Mouse (Mus musculus): ENCODE results near the gene Ptchd4. TPM values are rescaled to one million over a fixed set of nuclear protein-coding genes. Genes with fewer than 3 reads are reported as not detected.

Ptchd4 gene
- polyA plus RNA-seq, 1 experiment from 2014 or later: 0.83 TPM

DNA sequence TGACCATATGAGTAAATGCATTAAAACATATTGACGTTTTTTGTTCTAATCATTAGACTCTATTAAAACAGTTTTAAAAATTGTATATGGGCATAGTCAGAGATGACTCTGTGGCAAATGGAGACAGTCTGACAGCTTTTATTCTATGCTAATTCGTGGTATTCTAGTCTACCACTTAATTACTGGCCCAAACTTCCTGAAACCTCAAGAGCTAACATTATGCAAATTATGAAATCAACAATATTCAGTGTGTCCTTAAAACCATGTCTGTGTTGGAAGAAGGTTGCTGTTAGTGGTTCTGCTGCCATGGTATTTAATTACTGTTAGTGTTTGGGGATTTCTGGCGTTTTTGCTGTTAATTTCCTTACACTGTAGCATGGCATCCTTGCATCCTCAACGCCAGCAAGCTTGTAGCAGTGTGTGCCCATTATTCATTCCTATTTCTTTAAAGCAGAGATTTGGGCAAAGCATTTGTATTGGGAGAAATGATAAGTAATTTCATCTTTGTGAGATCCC, 12.6 kb upstream of the Ptchd4 start:
- DNase-seq (ENCODE audit: low spot score) (no peak), ATAC-seq (replicated peaks; ENCODE audit: insufficient number of reproducible peaks, low FRiP score, low TSS enrichment, low read depth) (no peak)
- Histone ChIP-seq H3K36me3 (replicated peaks; ENCODE audit: control insufficient read depth, insufficient read depth, low read depth, low read length) (no peaks in the 10 kb centered on the region), H3K4me1 (ENCODE audit: control insufficient read depth, insufficient read depth, low read length) (no peaks in the 10 kb centered on the region), H3K9me3 (replicated peaks; ENCODE audit: control insufficient read depth, low read length) (no peaks in the 10 kb centered on the region), H3K4me3 (ENCODE audit: low read depth, low read length) (no peak overlapping the region), H3K9ac (replicated peaks; ENCODE audit: low read length) (no peak overlapping the region), H3K27ac (replicated peaks; ENCODE audit: low read depth, low read length) (no peak overlapping the region), H3K27me3 (ENCODE audit: control insufficient read depth, insufficient read depth, low read length) (no peaks in the 10 kb centered on the region), H3K4me2 (ENCODE audit: low read depth, low read length) (no peak overlapping the region)
- WGBS: 65% methylated on average over 4 of the region's 4 CpGs

GRCm38 (mm10) chr17:42304262-42304661, 11.5 kb upstream of the Ptchd4 start:
- H3K4me1 ChIP-seq (ENCODE audit: control insufficient read depth, insufficient read depth, low read length): no peaks in the 10 kb centered on the region
- no peaks in the 10 kb centered on the region for H3K36me3 ChIP-seq (replicated peaks; ENCODE audit: control insufficient read depth, insufficient read depth, low read depth, low read length)
- no peak overlapping the region for H3K9ac ChIP-seq (replicated peaks; ENCODE audit: low read length)
- WGBS: 65% methylated on average over 4 of the region's 4 CpGs
- no peak overlapping the region for H3K4me3 ChIP-seq (ENCODE audit: low read depth, low read length)
- no peaks in the 10 kb centered on the region for H3K9me3 ChIP-seq (replicated peaks; ENCODE audit: control insufficient read depth, low read length)
- ATAC-seq (replicated peaks; ENCODE audit: insufficient number of reproducible peaks, low FRiP score, low TSS enrichment, low read depth) (no peak), DNase-seq (ENCODE audit: low spot score) (no peak)
- H3K4me2 ChIP-seq (ENCODE audit: low read depth, low read length): no peak overlapping the region
- no peak overlapping the region for H3K27ac ChIP-seq (replicated peaks; ENCODE audit: low read depth, low read length)
- no peaks in the 10 kb centered on the region for H3K27me3 ChIP-seq (ENCODE audit: control insufficient read depth, insufficient read depth, low read length)

GRCm38 (mm10) chr17:42307001-42307400, 8.7 kb upstream of the Ptchd4 start:
- Histone ChIP-seq H3K36me3 (replicated peaks; ENCODE audit: control insufficient read depth, insufficient read depth, low read depth, low read length) (no peaks in the 10 kb centered on the region), H3K4me1 (ENCODE audit: control insufficient read depth, insufficient read depth, low read length) (no peaks in the 10 kb centered on the region), H3K4me2 (ENCODE audit: low read depth, low read length) (no peak overlapping the region), H3K27me3 (ENCODE audit: control insufficient read depth, insufficient read depth, low read length) (no peaks in the 10 kb centered on the region), H3K27ac (replicated peaks; ENCODE audit: low read depth, low read length) (no peak overlapping the region), H3K9ac (replicated peaks; ENCODE audit: low read length) (no peak overlapping the region), H3K9me3 (replicated peaks; ENCODE audit: control insufficient read depth, low read length) (no peaks in the 10 kb centered on the region), H3K4me3 (ENCODE audit: low read depth, low read length) (no peak overlapping the region)
- WGBS: 83% methylated on average over 1 of the region's 1 CpGs
- no peak for DNase-seq (ENCODE audit: low spot score)
- no peak for ATAC-seq (replicated peaks; ENCODE audit: insufficient number of reproducible peaks, low FRiP score, low TSS enrichment, low read depth)

DNA sequence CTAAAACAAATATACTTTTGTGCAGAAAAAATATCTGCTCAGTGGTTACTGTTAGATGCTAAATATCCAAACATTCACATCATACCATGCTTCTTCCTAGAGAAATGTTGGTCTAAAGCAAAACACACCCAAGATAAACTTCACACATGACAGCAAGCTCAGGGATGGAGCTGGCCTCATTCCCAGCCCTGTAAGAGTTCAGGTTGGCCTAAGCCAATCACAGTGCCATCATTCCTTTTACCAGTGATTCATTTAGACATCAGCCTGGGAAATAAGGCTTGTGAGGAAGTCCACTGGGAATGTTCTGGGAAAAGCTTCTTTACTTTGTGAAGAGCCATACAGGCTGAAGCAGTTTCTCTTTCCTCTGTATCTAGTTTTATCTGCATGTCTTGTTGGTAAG, 5.6 kb upstream of the Ptchd4 start:
- DNase-seq (ENCODE audit: low spot score) (no peak), ATAC-seq (replicated peaks; ENCODE audit: insufficient number of reproducible peaks, low FRiP score, low TSS enrichment, low read depth) (no peak)

DNA sequence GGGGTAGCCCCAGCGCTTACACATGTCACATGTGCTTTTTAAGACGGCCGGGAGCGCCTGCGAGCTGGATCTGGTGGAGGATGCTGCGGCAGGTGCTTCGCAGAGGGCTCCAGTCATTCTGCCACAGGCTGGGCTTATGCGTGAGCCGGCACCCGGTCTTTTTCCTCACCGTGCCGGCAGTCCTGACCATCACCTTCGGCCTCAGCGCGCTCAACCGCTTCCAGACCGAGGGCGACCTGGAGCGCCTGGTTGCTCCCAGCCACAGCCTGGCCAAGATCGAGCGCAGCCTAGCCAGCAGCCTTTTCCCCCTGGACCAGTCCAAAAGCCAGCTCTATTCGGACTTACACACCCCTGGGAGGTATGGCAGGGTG, 850 bp downstream of the Ptchd4 start:
- H3K4me1 ChIP-seq (ENCODE audit: control insufficient read depth, insufficient read depth, low read length): peaks cover 2% of the 10 kb centered on the region
- peak overlapping the region; percentile 95 for H3K4me2 ChIP-seq (ENCODE audit: low read depth, low read length)
- no peaks in the 10 kb centered on the region for H3K36me3 ChIP-seq (replicated peaks; ENCODE audit: control insufficient read depth, insufficient read depth, low read depth, low read length)
- H3K4me3 ChIP-seq (ENCODE audit: low read depth, low read length): peak overlapping the region; percentile 56
- 1% methylated on average over 22 of the region's 22 CpGs for WGBS
- H3K27ac ChIP-seq (replicated peaks; ENCODE audit: low read depth, low read length): no peak overlapping the region
- no peaks in the 10 kb centered on the region for H3K9me3 ChIP-seq (replicated peaks; ENCODE audit: control insufficient read depth, low read length)
- peaks cover 3% of the 10 kb centered on the region; the same call in 1 of the 2 replicates for H3K27me3 ChIP-seq (ENCODE audit: control insufficient read depth, insufficient read depth, low read length)
- DNase-seq (ENCODE audit: low spot score): peak; percentile 40
- peak; percentile 69 for ATAC-seq (replicated peaks; ENCODE audit: insufficient number of reproducible peaks, low FRiP score, low TSS enrichment, low read depth)
- H3K9ac ChIP-seq (replicated peaks; ENCODE audit: low read length): peak overlapping the region; percentile 60

More for the DNA sequence above, 5.6 kb upstream of the Ptchd4 start:
- Histone ChIP-seq H3K9me3 (replicated peaks; ENCODE audit: control insufficient read depth, low read length) (no peaks in the 10 kb centered on the region), H3K4me2 (ENCODE audit: low read depth, low read length) (no peak overlapping the region), H3K27ac (replicated peaks; ENCODE audit: low read depth, low read length) (no peak overlapping the region), H3K36me3 (replicated peaks; ENCODE audit: control insufficient read depth, insufficient read depth, low read depth, low read length) (no peaks in the 10 kb centered on the region), H3K9ac (replicated peaks; ENCODE audit: low read length) (no peak overlapping the region), H3K27me3 (ENCODE audit: control insufficient read depth, insufficient read depth, low read length) (no peaks in the 10 kb centered on the region), H3K4me3 (ENCODE audit: low read depth, low read length) (no peak overlapping the region), H3K4me1 (ENCODE audit: control insufficient read depth, insufficient read depth, low read length) (no peaks in the 10 kb centered on the region)

GRCm38 (mm10) chr17:42335787-42336186, 20.0 kb downstream of the Ptchd4 start:
- Histone ChIP-seq H3K9me3 (replicated peaks; ENCODE audit: control insufficient read depth, low read length) (no peaks in the 10 kb centered on the region), H3K36me3 (replicated peaks; ENCODE audit: control insufficient read depth, insufficient read depth, low read depth, low read length) (no peaks in the 10 kb centered on the region), H3K27me3 (ENCODE audit: control insufficient read depth, insufficient read depth, low read length) (no peaks in the 10 kb centered on the region), H3K9ac (replicated peaks; ENCODE audit: low read length) (no peak overlapping the region), H3K27ac (replicated peaks; ENCODE audit: low read depth, low read length) (no peak overlapping the region), H3K4me3 (ENCODE audit: low read depth, low read length) (no peak overlapping the region), H3K4me1 (ENCODE audit: control insufficient read depth, insufficient read depth, low read length) (no peaks in the 10 kb centered on the region), H3K4me2 (ENCODE audit: low read depth, low read length) (no peak overlapping the region)
- no peak for DNase-seq (ENCODE audit: low spot score)
- ATAC-seq (replicated peaks; ENCODE audit: insufficient number of reproducible peaks, low FRiP score, low TSS enrichment, low read depth): no peak

DNA sequence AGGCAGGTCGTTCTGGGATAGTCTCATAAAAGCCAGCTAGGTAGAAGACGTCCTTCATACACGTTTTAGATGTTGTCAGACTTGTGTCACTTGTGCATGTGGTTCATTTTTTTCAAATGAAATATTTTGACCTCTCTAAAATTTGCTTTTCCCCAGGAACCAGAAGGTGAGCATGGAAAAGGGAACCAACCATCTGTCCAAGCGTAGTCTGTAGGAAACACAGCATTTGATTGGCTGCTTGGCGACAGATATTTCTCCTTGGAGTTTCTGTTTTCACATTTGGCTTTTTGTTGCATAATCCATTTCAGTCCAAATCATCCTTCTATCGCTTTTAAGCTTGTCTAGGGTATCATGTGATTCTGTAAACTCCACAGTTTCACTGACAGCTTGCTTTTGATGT, 20.8 kb downstream of the Ptchd4 start:
- Histone ChIP-seq H3K27me3 (ENCODE audit: control insufficient read depth, insufficient read depth, low read length) (no peaks in the 10 kb centered on the region), H3K27ac (replicated peaks; ENCODE audit: low read depth, low read length) (no peak overlapping the region), H3K4me2 (ENCODE audit: low read depth, low read length) (no peak overlapping the region), H3K9me3 (replicated peaks; ENCODE audit: control insufficient read depth, low read length) (no peaks in the 10 kb centered on the region), H3K4me1 (ENCODE audit: control insufficient read depth, insufficient read depth, low read length) (no peaks in the 10 kb centered on the region), H3K36me3 (replicated peaks; ENCODE audit: control insufficient read depth, insufficient read depth, low read depth, low read length) (no peaks in the 10 kb centered on the region), H3K4me3 (ENCODE audit: low read depth, low read length) (no peak overlapping the region), H3K9ac (replicated peaks; ENCODE audit: low read length) (no peak overlapping the region)
- ATAC-seq (replicated peaks; ENCODE audit: insufficient number of reproducible peaks, low FRiP score, low TSS enrichment, low read depth): no peak
- no peak for DNase-seq (ENCODE audit: low spot score)
- 85% methylated on average over 6 of the region's 6 CpGs for WGBS

DNA sequence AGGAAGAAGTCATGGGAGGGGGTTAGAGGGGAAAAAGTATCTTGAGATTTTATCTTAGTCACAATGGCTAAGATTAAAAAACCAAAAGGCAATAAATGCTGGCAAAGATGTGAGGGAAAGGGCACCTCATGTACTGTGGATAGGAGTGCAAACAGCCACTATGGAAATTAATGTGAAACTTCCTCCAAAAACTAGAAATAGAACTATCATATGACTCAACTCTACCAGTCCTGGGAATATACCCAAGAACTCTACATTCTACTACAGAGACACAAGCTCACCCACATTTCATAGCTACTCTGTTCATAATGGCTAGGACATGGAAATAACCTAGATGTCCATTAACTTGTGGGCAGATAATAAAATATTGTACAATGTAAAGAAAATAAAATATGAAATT, 30.3 kb downstream of the Ptchd4 start:
- H3K36me3 ChIP-seq (replicated peaks; ENCODE audit: control insufficient read depth, insufficient read depth, low read depth, low read length): no peaks in the 10 kb centered on the region
- no peaks in the 10 kb centered on the region for H3K9me3 ChIP-seq (replicated peaks; ENCODE audit: control insufficient read depth, low read length)
- no peak overlapping the region for H3K27ac ChIP-seq (replicated peaks; ENCODE audit: low read depth, low read length)
- ATAC-seq (replicated peaks; ENCODE audit: insufficient number of reproducible peaks, low FRiP score, low TSS enrichment, low read depth) (no peak), DNase-seq (ENCODE audit: low spot score) (no peak)
- H3K27me3 ChIP-seq (ENCODE audit: control insufficient read depth, insufficient read depth, low read length): no peaks in the 10 kb centered on the region
- no peak overlapping the region for H3K4me2 ChIP-seq (ENCODE audit: low read depth, low read length)
- no peaks in the 10 kb centered on the region for H3K4me1 ChIP-seq (ENCODE audit: control insufficient read depth, insufficient read depth, low read length)
- H3K9ac ChIP-seq (replicated peaks; ENCODE audit: low read length): no peak overlapping the region
- H3K4me3 ChIP-seq (ENCODE audit: low read depth, low read length): no peak overlapping the region

All from embryonic facial prominence, embryonic 11.5 days (tissue).